Mouse (Mus musculus) fibroblast of lung, adult 2 months (primary cell): Measurements from ENCODE around the gene Mtrex.

Experiments
- DNase-seq: peaks from one replicate; pipeline ENCODE4 v3.0.0-alpha.2; 2011; ENCODE audit warnings: low read depth

The Mtrex gene

GRCm38 (mm10) chr13:112823911-112824648 is 103.1 kb downstream of the Mtrex start:
- DNase-seq = no peak

- no peak for DNase-seq
Measured at GRCm38 (mm10) chr13:112823236-112823910, 103.8 kb downstream of the Mtrex start.

- DNase-seq = no peak
Measured at GRCm38 (mm10) chr13:112822413-112822812, 104.8 kb downstream of the Mtrex start.

GRCm38 (mm10) chr13:112818125-112818524 is 109.1 kb downstream of the Mtrex start:
- no peak for DNase-seq
